Mouse (Mus musculus) neural tube, embryonic 10.5 days (tissue): Measurements from ENCODE around the gene Pkhd1.
A peak's percentile ranks its signal among the peaks of the same experiment; 100 is the strongest.
"Not testable (repeated sequence)": the region's sequence is repeated elsewhere in the genome, so short reads cannot be mapped to it uniquely, and the experiment has no call there.

Experiments used
- DNase-seq: peaks from one replicate; pipeline ENCODE4 v3.0.0-alpha.2; 2017; ENCODE audit warnings: low spot score; ENCODE audit errors: extremely low spot score

Pkhd1 gene

DNA sequence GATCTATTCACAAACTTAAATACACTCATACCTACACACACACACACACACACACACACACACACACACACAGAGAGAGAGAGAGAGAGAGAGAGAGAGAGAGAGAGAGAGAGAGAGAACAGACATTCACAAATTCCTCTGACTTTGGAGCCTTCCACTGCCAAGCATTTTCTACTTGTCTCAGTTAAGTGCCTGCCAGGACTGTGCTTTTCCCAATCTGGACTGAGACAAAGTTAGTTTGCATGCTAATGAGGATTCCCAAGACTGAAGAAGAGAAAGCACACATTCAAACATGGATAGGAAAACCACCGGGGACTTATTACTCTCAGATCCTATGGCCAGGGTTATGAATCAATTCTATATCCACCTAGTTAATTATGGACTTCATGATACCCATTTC is 118.9 kb downstream of the Pkhd1 start:
- no peak for DNase-seq

DNA sequence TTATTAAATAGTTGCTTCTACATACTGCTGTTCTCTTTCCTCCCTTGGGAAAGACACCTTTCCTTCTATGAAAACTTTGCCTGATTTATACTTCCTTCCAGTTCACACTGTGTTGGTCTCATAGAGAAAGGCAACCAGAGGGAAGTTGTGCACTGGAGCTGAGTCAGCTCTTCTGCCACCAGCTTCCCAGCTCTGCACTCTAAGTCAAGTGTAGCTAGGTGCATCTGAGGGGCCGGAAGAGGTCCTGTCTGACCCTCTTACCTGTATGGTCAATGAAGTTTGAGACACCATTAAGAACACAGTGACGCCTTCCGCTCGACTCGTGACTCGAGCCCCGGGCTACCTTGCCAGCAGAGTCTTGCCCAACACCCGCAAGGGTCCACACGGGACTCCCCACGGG is 131.8 kb downstream of the Pkhd1 start:
- DNase-seq, result no peak

DNA sequence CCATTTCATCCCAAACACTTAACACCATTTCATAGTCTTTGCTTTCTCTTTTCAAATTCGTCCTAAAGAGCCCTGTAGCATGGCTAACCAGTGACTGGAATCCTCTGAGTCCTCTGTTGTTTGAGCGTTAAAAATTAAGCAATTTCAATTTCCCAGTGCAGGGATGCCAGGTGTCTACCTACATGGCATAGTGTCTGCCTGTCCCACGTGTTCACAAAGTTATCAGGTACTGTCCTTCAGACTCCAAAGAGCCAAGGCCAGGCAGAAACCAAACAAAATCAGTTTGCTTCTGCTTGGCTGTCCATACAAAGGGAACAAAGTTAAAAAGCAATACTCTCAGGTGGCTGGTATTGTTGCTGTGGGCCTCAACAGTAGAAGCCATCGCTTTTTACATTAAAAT is 136.0 kb downstream of the Pkhd1 start:
- no peak for DNase-seq

DNA sequence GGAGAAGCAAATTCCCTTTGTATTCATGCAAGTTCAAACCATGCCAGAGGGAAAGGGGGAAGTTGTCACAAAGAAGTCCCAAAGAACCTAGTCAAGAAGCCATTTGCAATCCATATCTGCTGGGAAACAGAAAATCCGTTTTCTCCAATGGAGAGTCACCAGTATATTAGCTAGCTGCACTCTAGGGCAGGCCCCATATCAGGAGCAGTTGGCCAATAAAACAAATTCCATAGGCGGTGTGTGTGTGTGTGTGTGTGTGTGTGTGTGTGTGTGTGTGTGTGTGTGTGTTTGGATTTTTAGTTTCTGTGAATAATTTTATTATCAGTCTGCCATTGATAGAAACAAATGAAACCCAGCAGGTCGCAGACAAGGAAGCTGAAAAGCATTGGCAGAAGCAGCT is 139.2 kb downstream of the Pkhd1 start:
- no peak for DNase-seq

DNA sequence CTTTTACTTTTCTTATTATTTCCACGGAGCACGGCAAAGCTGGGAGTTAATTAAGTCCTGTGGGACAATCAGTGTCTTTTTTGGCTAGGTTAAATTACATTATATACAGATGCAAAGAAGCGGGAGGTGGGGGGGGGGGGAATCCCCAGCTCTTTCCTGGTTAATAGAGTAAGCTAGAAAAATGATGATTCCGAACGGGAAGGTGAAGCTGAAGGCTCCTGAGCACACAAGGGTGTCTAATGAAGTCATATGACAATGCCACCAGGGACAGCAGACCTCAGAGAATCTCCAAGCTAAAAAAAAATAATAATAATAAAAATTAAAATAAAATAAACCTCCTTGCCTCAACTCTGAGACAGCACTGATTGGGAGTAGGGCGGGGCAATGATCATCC is 139.6 kb downstream of the Pkhd1 start:
- no peak for DNase-seq

DNA sequence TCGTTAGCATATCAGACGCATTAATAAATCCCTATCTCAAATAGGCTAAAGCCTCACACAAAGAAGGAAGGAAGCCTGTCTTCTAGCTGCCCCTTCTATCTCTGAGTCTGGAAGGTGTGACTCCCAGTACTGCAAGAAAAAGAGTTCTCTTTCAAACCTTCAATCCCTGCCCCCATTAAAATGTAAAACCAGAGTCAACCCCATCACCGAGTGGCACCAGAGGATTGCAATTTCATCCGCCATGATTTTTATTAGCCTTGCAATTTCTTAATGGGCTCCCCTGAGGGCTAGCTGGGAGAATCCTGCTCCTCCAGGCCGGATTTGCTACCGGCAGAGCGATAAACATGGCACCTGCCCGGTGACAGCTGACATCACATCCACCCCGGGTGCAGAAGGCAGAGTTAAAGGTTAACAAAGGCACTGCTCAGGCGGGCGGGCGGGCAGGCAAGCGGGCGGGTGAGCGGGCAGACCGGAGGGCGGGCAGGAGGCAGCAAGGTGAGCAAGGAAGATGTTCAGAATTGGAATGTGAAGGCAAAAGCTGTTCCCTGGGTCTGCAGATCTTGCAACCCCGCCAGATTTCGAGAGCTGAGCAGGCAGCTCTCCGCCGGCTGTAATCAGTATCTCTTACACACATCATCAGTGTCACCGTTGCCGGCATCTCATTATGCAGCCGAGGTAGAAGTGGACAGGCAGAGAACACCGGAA is 140.2 kb downstream of the Pkhd1 start:
- DNase-seq, result peak; percentile 45

DNA sequence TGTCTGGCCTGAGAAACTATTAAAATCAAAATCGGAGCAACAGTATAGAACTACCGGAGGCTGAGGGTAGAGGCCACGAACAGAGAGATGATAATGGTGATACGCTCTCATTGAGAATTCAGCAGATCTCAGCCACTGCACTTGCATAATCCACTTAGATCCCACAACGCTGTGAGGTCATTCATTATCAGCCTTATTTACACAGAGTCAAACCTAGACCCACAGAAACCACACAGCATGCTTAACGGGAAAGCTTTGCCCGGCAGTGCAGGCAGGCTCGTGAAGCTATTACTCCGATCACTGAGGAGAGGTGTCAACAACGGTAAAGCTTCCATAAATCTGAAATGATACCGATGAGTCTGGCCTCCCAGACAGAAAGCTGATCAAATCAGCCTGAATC is 147.1 kb downstream of the Pkhd1 start:
- DNase-seq, result no peak

DNA sequence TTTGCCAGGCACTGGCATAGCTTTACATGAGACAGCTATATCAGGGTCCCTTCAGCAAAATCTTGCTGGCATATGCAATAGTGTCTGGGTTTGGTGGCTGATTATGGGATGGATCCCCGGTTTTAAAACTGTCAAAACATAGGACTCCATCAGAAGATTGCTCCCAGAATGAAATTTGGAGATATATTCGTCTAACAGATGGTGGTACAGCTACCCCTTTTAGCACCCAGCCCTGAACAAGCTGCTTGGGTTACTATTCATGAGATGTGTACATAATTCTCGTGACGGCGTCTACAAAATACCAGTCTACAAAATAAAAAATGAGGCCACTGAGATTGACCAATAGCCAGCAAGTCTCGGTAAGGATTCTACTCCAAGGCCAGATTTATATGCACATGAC is 147.5 kb downstream of the Pkhd1 start:
- DNase-seq, result no peak

DNA sequence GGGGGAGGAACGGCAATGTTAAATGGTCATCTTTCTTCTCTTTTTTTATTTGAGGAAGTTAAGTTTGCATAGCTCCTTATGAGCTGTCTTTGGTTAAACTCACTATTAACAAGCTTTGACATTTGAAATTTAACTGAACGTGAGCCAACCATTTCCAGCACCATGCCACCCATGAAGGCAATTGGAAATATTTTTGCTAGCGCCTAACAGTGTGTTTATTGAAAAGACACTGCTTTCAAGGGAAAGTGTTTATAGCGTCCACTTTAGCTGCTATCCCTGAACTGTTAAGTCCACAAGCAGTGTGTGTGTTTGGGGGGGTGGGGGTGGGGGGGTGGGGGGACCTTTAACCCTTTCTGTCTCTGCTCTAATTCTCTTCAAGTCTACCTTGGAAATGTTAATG is 151.4 kb downstream of the Pkhd1 start:
- no peak for DNase-seq

DNA sequence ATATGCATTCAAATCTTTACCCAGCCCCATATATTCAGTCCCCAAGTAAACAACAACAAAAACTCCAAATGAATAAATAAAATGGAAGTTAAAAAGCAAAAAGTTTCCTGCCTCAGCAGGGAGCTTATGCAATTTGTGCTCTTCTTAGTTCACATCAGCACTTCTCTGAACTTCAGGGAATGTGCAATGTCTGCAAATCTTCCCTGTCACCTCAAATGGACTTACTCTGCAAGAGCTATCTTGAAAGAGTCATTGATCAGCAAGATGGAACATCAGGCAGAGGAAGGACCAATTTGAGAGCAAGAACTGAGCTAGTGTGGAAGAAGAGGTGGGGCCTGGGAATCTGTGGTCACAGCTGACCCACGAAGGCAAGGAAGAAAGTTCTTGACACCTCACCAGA is 163.2 kb downstream of the Pkhd1 start:
- DNase-seq, result no peak

DNA sequence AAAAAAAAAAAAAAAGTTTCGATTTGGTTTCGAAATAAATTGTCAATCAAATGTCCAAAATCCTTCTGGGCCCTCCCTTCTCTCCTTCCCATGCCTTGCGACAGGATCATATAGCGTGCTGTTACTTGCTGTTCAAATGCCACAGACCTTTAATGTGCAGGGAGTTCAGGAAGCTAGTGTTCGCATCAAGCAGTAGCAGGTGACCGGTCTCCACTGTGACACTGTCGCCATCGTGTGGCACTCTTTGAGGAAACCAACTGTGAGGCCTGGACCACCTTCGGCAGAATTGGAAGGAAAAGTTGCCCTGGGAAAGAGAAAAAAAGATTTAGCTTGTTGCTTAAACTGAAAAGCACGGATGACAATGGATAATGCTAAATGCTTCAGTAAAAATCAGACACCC is 167.8 kb downstream of the Pkhd1 start:
- peak; percentile 32 for DNase-seq

DNA sequence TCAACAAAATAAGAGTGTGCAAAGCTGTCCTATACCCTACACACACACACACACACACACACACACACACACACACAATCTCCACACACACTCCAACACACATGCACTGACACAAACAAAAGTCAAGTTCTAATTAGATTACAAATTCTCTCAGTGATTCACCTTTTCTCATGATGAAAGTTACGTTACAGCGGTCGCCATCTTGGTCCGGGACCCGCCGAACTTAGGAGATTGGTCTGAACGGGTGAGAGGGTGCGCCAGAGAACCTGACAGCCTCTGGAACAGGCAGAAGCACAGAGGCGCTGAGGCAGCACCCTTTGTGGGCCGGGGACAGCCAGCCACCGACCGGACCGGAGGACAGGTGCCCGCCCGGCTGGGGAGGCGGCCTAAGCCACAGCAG is 185.8 kb downstream of the Pkhd1 start:
- not testable (repeated sequence) for DNase-seq

DNA sequence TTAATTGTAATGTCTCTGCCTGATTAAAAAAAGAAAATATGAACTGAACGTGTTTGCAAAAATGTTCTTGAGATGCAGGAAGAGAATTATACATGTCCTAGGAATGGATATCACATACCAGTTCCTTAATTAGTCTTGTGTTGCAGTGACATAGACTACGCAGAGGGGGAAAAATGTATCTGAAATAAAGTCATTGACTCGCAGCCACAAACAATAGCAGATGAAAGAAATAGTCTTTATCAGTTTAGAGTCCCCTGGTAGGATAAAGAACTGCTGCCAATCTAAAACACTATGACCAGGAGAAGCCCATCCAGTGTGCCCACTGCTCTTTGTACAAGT is 188.8 kb downstream of the Pkhd1 start:
- no peak for DNase-seq

DNA sequence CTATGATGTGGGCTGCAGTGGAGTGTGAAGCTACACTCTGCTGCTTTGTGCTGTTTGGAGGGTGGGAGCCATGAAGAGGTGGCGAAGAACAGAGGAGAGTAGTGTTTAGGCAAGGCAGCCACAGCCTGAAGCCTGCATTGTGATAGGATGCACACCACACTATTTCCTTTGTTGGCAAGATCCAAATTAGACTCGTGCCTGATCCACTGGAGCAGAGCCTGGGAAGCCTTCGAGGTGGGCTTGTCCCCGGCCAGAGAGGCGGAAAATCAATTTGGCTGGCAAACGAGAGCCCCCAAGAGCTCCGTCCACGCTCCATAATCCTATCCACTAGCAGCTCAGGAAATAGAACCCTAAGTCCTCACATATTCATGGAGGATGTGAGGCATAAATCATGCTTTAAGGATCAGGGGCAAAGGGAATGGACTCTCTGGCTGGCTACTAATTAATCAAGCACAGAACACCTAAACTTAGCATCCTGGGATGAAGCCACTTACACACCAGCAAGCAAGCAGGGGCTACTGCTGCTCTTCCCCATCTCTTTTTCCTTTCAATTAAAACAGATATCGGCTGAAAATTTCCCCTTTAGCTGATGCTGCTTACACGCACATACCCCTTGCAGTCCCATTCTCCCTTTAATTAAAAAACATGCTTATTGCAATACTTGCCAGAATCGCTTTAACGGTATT is 189.4 kb downstream of the Pkhd1 start:
- DNase-seq, result no peak

DNA sequence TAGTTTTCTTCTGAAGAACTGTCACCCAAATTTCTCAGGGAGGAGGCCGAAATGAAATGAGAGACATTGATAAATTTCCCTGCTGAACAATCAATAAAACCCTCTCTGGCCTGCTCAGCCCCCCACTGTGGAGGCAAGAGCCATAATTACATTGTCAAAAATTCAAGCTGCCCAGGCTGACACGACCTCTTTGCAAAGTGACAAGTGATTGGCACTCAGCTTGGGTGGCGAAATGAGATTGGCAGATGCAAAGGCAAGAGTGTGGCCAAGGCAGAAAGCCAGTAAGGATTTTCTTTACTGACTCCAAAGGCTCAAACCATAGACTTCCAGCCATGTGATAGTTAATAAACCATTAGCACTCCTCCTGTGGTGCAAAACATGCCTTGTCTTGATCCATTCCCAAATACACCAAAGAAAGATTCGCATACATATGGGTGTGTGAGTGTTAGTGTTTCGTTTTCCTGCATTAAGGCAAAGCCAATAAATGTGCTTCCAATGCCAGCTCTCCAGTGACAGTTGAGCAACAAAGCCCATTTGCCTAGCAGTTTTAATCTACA is 208.4 kb downstream of the Pkhd1 start:
- DNase-seq, result no peak

DNA sequence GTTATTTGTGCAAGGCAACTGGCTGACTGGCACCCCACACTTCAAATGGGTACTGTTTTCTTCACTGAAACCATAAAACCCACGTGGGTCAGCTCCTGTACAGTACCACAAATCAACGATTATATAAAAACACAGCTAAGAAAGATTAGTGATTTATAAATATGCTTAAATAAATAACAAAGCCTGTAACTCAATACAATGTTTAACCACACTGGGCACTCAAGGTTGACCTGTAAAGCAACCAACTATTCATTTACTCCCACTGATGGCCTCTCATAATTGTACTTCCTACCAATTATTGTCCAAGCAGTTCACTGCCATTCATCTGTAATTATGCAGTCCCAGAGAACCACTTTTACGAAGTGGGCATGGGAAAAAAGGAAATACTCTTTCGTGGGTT is 219.5 kb downstream of the Pkhd1 start:
- no peak for DNase-seq

DNA sequence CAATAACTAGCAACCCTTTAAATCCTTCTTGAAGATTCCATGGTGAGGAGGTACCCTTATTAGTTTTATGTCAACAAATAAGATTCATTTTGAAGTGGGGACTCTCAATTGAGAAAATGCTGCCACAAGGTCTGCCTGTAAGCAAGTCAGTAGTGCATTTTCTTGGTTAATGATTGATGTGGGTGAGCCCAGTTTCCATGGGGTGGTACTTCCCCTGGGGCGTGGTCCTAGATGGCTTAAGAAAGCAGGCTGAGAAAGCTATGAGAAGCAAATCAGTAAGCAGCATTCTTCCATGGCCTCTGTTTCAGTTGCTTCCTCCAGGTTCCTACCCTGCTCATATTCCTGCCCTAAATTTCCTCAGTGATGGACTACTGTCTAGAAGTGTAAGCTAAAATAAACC is 253.4 kb downstream of the Pkhd1 start:
- no peak for DNase-seq

DNA sequence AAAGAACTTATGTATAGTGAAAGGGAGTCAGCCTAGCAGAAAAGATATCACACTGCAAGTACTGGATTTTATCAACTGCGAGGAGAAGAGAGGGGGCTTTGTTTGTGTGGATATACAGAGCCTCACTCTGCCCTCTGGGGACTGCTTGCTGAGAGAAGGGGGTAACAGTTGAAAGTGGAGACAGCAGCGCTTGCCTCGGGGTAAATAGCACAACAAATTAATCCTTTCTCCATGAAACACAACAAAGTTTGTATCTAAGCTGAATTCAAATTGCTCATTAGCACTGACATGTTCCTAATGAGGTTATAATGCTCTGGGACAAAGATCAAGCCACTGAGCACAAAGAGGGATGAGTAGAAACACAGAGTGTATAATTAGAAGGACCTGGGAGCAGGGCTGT is 273.2 kb downstream of the Pkhd1 start:
- no peak for DNase-seq

DNA sequence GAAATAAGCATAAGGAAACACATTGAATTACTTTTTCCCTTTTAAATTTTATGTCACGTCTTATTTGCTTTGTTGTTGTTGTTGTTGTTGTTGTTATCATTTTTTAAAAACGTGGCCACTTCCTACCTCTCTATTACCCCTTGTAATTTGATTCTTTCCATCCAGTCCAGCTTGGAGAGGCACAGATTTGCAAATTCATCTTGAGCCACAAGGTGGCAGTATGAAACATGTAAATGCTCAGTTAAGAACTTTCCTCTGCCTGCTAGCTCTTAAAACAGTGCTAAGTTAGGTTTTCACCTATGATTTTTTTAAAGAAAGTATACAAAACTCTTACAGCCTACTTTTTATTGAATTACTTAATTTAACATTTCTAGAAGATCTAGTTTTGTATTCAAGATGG is 306.4 kb downstream of the Pkhd1 start:
- peak; percentile 36 for DNase-seq

DNA sequence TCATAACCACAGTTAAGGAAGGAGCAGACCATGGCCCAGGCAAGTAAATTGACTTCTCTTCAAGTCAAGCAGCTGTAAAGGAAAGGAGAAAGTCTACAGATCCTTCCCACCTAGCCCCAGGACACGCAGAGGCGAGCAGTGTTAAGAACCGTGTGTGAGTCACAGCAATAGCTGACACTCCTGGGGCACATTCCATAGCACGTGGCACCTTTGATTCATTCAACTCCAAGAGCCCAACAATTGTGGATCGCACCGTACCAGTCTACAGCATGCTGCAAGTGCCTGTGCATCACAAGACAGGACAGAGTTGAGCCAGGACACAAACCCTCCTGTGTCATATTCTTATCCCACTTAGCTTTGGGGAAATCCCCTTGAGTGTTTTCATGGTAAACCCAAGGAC is 306.9 kb downstream of the Pkhd1 start:
- no peak for DNase-seq

DNA sequence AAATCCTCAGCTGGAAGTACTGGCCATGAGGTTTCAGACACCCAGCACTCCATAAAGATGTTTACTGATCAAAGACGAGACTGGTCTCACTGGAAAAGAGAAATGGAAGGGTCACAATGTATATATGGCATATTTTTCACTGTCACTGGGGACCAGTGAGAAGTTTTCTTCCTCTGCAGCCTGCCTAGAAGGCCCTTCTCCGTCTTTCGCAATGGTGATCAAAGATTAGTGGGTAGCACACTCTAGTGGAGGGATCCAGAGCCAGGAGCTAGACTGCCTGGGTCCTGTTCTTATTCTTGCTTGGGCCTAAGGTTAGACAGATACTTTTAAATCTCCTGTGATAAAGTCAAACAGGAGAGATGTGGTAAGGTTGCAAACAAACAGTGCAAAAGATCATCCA is 311.7 kb downstream of the Pkhd1 start:
- DNase-seq, result no peak

DNA sequence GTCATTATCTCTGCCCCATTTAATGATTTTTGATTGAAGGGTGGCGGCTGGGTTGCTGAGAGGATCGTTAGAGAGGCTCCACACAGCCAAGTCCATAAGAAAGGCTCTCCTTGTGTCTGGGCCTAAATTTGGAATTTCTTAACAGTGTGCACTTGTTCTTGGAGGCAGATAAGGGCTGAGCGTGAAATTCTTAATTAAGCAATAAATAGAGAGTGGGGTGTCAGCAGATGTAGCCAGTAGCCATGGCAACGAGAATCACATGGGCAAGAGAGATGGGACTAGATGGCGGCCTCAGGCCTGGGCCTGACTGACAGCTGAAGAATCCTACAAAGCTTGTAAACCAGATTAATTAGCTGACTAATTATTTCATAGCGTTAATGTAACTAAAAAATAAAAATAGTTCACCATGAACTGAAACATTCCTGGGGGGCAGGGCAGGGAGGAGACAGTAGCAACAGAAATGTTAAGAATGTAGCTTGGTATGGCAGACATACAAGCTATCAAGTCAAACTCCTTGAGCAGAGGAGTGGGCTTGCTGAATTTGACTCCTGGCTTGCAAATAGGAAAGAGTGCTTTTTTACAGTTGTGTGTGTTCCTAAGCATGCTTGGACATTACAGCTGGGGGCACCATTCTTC is 314.8 kb downstream of the Pkhd1 start:
- no peak for DNase-seq
